Mouse (Mus musculus) mesoderm, embryonic 11.5 days (tissue): Measurements from ENCODE around the gene Ston1.

Source experiments
- DNase-seq: peaks from one replicate; pipeline ENCODE4 v3.0.0-alpha.2; 2012; ENCODE audit warnings: low read depth, low spot score

The Ston1 gene

GRCm38 (mm10) chr17:88597222-88598055 lies at the start of gene Ston1:
Gene Ston1 (plus strand): TSS chr17:88597684.
- DNase-seq: peak; percentile 92

DNA sequence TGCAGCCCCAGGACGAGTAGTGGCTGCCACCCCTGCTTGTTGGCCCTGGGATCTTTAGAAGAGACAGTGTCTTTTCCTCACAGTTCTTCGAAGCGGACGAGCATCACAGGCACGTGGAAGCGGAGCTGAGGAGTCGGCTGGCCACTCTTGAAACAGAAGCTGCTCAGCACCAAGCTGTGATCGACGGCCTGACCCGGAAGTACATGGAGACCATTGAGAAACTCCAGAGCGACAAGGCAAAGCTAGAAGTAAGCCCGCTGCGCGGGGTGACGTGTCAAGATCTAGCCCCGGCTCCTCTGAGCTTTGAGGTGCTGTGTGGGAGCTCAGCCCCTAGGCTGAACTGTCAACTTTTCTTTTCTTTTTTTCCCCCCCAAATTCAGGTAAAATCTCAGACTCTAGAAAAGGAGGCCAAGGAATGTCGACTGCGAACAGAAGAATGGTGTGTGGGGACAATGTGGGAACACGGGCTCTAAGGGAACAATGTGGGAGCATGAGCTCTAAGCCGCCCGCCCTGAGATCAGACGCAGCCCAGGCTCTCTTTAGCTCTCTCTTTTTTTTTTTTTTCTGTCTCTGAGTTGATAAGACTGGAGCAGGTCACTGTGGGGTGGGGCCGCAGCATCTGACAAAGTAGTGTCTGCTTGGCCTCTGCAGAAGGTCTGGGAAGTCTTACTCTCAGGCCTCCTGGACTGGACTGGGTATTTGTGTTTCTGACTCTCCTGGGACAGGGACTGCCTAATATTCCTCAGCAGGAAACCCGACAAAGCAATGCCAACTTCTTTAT lies 47.9 kb upstream of the Ston1 start:
- DNase-seq: no peak

DNA sequence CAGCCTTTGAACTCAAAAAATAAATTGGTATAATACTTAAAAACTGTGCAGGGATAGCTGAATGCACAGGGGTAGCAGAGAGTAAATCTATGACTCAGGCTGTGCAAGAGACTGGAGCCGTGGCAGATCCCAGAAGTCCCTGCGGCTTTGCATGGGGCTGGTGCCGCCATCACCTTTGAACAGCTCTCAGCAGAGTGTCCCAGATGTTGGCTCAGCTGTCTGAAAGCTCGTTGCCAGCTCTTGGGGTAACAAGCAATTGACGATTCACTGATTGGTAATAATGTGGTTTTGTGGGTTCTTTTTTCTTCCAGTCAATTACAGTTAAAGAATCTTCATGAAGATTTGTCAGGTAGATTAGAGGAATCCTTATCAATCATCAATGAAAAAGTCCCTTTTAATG lies 47.1 kb upstream of the Ston1 start:
- DNase-seq: no peak

DNA sequence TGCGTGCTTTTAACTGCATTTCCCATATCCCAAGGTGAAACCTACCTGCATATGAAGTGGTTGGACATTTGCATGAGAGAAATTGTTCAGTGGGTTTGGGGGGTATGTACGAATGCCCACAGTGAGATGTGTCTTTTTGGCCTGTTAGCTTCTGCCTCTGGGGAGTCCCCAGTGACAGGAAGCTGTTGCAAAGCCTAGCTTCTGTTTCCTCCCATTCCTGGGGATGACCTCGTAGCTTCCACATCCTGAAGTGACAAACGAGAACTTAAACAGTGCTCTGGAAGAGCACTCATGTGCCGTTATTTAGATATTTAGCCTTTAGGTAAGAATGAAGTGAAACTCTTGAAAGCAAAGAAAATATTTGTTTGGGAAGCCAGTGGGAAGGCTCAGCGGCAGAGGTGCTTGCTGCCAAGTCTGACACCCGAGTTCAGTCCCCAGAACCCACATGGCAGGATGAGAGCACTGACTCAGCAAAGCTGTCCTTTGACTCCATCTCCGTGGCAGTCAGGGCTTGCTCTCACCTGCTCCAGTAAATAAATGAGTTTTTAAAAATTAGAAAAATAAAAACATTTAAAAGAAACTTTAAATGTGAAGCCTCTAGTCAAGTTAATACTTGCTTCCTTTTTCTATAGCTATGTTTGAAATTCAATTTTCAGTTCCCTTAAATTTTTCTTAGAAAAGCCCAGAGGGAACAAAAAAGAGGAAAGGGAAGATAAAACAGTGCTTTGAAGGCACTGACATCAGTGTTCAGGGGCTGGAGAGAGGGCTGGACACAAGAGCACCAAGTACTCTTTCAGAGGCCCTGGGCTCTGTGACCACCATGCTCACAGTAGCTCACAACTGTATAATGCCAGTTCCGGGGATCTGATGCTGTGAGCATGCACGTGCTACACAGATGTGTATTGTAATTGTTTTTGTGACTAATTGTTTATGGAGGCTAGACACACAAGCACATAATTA lies 46.2 kb upstream of the Ston1 start:
- no peak for DNase-seq

DNA sequence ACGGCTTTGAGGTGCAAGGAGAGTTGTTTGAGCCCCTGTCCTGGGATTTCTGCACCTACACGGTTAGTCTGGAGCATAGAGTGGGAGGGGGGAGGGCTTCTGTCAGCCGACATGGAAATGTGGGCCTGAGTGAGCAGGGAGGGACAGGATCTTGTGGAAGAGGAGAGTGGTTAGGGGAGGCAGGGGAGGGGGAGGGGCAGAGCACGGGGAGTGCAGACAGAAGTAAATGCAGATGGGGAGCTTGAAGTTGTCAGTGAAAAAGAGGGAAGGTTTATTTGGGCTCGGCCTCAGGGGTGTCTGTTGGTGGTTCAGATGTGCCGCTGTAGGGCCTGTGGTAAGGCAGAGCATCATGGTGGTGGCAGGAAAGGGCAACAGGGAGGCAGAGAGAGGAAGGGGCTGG lies 44.9 kb upstream of the Ston1 start:
- DNase-seq: no peak

GRCm38 (mm10) chr17:88553001-88553449 lies 44.5 kb upstream of the Ston1 start:
- DNase-seq: no peak

DNA sequence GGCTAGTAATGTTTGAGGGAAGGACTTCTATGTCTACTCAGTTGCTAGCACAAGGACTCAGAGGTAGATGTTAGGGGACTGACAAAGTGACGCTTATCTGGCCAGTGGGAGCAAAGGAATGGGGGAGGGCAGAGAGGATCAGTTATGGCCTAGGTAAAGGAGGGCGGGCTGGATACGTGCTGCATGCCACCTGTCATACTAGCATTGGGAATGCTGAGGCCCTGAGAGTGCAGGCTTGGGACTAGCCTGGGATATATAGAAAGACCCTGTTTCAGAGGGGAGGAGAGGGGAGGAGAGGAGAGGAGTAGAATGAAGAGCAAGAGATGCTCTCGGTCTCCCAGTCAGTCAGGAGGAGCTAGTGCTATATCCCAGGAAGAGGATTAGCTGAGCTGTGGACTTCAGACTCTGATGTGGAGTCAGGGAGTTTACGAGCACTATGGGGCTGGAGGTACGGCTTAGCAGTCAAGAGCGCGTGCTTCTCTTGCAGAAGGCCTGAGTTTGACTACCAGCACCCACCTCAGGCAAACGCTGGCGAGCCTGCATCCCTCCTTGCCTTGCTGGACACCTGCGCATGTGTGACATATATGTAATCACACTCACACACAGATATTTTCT lies 43.9 kb upstream of the Ston1 start:
- no peak for DNase-seq

- no peak for DNase-seq
Observed at GRCm38 (mm10) chr17:88556176-88556575, 41.3 kb upstream of the Ston1 start.

GRCm38 (mm10) chr17:88556688-88557087 lies 40.8 kb upstream of the Ston1 start:
- no peak for DNase-seq

DNA sequence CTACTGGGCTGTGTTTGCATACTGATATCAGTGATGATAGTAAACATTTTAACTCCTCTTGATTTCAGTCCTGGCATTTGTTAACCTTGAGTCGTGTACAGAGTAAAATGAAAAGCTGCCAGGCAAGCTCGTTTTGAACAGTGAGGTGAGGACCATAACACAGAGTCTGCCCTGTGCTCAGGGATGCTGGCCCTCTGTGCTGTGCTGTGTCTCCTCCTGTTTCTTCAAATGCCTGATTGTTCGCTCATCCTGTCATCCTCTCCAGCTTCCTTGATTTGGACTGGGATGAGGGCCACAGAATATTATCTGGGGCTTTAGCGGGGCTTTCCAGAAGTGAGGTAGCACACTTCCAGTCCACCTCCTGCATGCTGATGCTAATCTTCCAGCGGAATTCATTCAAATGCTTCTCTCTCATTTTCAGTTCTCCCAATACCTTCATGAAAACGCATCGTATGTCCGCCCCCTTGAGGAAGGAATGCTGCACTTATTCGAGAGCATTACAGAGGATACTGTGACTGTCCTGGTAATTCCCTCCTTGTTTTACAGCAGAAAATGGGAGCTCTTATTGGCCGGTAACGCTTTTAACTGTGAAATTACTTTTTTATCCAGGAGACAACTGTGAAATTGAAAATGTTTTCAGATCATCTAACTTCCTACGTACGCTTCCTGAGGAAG lies 39.2 kb upstream of the Ston1 start:
- DNase-seq: peak; percentile 86

- DNase-seq: no peak
Observed at GRCm38 (mm10) chr17:88563611-88564010, 33.9 kb upstream of the Ston1 start.

- DNase-seq: peak; percentile 37
Observed at GRCm38 (mm10) chr17:88569807-88570540, 27.5 kb upstream of the Ston1 start.

DNA sequence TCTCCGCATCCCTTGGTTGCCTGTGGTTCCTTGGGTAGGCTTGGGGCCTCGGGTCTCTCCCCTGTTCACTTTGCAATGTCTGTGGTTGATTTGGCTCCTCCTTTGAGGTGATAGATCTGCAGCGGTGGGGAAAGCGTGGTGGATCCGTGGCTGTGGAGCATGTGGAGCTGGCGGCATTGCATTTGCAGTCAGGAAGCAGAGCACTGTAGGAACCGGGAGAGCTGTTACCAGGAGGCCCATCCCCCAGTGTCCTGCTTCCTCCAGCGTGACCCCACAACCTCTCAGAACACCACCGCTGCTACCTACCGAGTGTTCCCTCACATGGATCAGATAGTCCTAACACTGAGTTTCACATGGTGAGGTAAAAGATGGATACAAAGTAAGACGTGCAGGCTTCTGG lies 26.7 kb upstream of the Ston1 start:
- DNase-seq: no peak

DNA sequence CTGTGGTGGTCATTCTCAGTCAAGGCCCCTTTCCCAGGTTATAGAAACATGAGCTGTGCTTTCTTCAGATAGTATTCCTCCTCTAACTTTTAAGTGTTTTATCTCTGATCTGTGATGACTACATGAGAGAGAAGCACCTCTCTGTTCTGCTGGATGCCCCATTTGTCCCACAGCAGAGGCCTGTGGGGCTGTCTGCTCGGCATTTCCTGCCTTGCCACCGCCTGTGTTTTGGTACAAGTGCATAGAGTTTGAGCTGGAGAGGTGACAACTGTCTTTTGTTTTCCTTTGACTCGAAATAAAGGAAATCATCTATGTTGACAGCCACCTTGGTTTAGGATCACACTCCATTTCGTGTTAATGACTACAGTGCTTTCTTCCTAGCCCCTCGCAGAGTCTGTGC lies 22.7 kb upstream of the Ston1 start:
- DNase-seq: no peak

DNA sequence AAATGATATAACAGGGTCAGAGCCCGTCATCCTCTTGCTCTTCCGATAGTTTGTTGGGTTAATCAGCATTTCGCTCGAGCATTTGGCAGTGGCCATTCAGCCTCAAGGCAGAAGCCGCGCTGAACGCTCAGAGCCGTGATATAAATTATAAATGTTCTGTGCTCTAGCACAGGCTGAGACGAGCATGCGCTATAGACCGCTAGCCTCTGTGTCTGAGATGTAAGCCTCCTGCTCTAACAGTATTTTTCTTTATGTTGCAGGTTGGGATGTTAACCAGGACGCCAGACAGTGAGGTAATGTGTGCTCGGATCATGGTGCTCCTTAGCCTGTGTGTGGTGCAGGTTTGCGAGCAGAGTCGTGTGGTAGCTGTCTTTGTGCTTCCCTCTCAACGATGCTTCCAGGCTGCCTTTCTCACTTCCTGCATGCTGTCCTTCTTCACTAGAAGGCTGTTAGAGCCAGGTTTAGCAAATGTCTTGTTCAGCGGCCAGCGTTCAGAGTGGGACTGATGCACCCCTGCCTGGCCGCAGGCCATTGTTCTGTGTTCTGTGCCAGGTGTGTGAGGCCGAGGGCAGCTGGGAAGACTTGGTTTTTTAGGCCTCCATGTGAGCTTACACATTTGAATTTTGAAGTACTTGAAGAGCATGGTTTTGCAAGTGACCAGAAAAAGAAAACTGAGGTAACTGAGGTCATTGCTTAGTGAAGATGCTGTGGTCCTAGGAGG lies 18.8 kb upstream of the Ston1 start:
- DNase-seq: no peak

- DNase-seq: no peak
Observed at GRCm38 (mm10) chr17:88580556-88580955, 16.9 kb upstream of the Ston1 start.

GRCm38 (mm10) chr17:88581511-88582021 lies 15.9 kb upstream of the Ston1 start:
- no peak for DNase-seq

GRCm38 (mm10) chr17:88582999-88583398 lies 14.5 kb upstream of the Ston1 start:
- DNase-seq: no peak

DNA sequence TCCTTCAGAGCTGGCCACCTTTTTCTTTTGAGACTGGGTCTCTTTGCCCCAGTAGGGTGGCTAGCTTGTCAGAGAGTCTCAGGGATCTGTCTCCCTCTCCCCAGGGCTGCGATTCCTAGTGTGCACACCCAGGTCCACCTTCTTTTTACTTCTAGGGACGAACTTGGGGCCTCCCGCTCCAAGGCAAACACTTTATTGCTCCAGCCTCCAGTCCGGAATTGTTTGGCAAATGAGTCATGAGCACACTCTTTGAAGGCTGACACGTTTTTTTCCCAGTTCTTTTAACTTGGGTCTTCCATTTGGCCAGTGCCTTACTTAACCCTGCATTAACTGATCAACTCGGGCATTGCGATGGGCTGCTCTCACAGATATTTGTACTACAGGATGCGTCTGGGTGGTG lies 14.1 kb upstream of the Ston1 start:
- no peak for DNase-seq
